Mouse (Mus musculus) mesoderm, embryonic 11.5 days (tissue): ENCODE data around the gene Btg2.

ENCODE experiments used
- DNase-seq: peaks from one replicate; pipeline ENCODE4 v3.0.0-alpha.2; 2012; ENCODE audit warnings: low read depth, low spot score

Btg2 gene

DNA sequence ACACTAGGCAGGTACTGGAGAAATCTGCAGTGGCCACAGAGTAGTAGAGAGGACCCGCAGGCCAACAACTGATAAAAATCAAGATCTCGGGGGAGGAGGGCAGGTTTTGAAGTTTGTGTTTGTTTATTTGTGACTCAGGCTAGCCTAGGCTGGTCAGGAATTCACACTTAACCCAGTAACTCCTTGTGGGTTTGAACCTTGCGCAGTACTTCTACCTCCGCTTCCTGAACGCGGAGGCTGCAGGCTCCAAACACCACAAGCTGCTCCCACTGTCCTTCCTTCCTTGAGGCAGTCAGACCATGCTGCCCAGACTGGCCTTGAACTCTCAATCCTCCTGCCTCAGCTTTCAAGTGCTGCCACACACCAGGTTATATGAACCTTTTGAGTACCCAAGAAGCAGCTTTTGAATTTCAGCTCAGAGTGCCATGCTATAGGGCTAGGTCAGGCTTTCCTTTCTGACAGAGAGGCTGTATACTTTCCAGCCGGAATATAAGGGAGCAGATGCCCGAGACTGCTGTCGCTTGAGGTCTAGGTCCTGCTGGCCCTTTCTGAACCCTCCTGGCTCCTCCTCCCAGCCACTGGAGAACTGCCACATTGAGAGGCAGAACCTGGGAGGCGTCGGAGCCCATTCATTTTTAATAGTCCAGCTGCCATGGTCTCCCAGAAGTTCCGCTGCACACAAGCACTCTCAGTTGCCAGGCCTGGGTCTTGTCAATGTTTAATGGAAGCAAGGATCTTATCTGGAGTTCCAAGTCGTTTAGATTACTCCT is 19.2 kb upstream of the Btg2 start:
- no peak for DNase-seq

DNA sequence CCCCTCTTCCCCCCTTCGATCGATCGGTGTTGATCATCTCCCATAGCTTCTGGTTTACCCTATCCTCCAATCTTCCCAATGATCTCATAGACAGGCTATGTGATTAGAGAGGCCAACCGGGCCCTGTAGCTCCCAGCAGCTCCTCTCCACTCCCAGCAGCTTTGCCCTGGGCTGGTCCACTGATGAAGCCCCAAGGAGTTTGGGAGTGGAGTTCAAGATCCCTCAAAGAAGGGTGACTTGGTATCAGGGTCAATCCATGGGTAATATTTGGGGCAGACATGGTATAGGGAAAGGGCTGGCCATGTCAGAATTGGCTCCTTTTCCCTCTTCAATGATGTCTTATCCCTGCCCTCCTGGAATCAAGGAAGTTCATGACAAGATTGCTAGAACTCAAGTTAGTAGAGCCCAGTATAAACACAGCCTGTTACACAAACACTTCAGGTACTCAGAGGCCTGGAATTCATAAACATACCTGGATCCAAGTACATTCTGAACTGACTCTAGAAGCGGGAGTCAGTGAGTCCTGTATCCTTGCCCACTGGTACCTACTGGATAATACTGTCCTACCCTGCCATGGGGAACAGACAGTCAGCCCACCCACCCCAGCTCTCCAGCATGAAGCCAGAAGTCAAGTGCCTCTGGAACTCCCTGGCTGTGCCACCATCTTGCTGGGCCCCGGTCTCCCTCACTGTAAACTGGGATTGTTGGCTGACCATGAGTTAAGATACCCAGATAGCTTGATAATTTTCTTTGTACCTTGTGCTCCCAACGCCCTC is 18.3 kb upstream of the Btg2 start:
- DNase-seq: no peak

DNA sequence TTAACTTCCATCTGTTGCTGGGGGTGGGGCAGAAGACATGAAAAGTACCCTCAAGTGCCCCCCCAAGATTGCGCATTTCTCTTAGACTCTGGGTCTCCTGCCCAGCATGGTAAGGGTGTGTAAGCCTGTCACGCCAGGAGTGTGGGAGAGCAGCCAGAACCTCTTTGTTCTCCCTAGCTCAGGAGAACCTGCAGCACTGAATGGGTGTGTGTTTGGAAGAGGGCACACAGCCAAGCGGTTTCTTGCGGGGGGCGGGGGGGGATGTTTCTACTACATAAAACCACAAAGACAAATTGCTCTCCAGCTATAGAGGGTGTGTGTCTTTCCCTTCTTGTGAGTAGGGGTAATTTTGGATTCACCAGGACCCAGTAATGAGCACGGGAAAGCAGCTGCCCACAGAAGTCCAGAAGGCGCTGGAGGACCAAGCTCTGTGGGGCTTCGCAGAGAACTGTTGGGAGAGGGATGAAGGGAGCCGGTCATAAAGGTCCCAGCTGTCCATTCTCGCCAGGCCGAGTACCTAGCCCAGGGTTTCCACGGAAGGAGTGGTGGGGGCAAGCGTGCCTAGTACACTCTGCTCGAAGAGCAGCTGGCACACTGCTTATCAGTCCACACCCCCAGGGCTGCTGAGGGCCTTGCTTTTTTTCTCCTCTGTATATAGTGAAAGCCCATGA is 17.5 kb upstream of the Btg2 start:
- peak; percentile 34 for DNase-seq

DNA sequence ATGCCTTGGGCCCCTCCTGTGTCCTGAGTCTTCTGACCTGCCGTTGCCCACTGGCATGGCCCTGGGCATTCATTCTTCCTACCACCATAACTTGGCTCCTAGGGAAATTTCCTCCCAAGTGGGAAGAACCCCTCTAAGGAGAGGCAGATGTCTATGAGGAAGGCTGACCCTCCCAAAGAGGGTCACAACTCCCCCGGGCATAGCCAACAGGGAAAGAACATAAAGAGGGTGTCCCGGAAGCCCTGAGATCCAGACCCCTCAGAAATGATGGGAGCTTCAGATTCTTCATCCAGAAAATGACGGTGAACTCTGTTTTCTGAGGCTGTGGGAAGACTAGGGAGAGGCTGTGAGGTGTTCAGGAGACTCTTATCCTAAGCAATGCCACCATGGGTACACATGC is 16.8 kb upstream of the Btg2 start:
- DNase-seq: no peak

DNA sequence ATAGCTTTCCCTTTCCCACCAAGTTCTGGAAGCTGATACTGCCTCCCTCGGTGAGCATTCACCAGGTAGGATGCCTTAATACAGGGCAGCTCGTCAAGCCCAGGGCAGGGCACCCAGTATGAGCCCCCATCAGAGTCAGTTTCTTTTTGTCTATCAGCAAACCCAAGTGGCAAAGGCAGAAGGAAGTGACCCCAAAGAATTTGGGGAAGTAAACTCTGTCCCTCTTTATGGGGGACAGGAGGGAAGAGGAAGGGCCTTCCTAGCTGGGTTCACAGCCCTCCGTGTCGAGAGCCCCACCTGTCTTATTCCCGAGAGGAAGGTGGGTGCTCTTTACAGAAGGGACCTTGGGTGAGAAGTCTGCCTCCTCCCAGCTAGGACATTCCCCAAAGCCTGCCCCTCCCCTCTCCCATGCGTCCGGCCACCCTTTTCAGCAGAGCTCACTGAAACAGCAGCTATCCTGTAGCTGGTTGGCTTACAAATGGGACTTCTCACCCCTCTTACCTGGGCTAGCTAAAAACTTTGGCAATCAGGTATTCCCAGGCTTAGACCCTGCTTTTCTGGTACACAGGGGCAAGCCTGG is 16.2 kb upstream of the Btg2 start:
- no peak for DNase-seq

DNA sequence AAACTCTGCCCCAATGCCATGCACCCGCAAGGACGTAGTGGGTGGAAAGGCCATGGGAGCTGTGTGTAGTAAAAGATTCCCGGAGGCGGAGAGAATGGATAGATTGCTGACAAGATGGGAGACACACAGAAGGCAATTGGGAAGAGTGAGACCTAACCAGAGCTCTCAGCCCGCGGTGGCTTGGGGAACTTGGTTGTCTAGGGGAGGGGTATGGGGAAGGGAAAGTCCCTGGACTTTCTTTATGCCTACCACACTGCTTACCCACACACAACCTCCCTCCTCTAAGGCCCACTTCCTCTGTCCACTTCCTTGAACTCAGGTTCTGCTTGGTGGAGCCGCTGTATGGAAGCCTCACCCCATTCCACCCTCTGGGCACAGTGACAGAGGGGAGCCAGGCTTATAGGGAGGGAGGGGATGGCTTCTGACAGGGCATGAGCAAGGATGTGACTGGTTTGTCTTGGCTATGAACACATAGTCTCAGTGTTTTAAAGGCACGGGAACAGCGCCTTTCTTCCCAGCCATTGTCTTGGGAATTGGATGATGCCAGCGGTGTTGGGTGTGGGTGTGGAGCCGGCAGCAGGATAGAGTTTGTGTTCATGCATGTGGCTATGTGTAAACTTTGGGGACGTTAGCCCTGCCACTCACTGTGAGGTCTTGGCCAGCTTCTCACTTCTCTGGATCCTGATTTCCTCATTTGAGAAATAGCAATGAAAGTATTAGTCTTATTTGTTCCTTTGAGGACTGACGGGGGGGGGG is 15.0 kb upstream of the Btg2 start:
- no peak for DNase-seq

DNA sequence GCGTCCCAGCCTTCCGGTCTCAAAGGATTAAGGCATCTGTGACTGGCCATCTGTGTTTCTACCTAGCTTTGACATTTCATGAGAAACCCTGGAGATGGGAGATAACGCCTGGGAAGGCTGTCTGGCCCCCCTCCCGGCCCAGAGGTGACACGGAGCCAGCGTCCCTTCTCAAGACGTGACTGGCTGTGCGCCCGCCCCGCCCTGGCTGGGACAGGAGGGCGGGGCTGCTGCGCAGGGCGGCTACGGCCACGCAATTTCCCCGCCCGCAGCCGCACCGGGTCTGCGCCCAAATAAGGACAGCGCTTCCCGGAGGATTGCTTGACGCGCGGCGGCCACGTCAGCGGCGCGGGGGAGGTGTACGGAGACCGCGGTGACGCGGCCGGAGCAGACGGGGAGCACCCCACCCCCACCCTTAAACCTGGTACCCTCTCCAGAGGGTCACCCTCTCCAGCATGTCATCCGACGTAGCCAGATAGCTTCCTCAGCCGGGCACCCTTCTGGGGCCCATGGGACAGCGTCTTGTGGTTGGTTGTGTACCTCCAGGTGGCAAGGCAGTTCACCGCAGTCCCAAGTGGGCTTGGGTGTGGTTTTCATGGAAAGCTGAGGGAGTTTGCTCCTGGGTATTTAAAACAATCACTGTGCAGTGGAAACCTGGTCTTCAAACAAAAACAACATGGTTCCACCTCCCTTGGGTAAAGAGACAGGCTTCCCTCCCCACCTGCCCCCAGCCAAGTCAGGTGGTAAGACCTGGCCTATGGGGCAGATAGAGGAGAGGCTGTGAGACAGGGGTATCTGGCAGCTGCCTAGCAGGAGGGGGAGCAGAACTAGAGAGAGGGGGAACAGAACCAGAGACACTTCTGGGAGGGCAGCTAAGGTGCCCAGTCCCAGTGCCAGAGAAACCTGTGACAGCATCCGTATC is 14.2 kb upstream of the Btg2 start:
- peak; percentile 91 for DNase-seq

DNA sequence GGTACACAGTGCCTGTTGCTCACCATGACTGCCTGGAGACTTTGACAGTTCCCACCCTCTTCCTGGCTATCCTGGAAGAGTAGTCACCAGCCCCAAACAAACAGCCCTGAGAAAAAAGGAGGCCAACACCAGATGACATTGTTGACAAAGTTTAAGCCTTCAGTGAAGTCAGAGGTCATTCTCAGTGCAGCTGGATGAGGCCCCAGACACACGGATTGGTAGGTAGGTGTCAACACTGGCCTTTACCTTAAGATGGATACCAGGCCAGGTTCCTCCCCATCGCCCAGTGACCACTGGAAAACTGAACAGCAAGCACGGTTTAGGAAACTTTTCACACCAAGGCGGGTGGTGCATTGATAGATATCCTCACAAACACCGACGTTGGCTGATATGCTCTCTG is 13.4 kb upstream of the Btg2 start:
- no peak for DNase-seq

DNA sequence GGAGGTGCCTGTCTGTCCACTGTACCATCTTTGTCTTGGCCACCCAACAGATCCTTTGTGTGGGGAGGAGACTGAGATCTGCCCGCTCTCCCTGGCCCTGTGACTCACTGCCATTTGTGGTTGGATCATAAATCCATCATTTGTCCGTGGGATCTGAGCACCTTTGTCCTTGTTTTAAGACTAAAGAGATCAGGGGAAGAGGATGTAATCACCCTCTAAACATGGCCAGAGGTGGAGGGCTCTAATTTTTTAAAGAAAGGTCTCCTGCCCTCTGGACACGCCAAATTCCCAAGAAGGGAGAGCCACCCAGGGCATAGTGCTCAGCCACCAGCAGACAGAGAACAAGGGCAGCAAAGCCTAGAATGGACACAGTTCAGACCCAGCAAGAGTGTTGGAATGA is 12.9 kb upstream of the Btg2 start:
- no peak for DNase-seq

DNA sequence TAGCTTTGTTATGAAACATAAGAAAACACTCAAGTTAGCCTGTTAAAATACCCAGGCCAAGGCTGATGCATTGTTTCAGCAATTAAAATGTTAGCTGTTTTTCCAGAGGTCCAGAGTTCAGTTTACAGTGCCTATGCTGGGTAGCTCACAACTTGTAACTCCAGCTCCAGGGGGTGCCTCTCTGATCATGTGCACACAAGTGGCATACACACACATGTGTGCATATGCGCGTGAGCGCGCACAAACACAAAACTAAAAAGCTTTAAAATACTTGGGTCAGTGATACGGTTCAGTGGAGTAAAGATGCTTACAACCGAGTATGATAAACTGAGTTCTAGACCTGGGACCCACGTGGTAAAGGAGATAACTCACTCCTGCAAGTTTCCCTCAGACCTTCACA is 10.2 kb upstream of the Btg2 start:
- DNase-seq: no peak

DNA sequence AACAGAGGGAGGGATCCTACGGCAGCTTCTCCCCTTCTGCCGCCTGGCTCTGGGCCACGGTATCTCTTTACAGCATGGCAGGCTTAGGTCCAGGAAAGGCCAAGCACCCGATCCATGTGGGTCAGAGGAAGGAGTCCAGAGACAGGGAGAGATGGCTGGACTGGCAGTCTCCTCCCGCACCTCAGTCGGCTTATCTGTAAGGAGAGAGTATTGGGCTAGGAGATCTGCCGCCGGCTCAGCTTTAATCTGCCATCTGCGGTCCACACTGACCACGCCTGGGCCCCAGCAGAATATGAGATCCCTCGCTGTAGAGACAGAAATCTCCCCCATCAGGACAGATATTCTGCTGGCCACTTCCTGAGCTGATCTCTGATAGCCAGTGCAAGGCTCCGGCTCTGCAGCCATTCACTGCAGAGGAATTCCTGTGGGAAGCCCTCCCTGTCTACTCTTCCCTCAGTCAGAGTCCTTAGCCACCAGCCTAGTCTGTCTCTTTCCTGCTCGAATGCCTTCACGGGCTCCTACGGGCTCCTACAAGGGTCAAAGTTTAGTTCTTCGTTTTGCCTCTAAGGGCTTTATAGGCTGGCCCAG is 8.0 kb upstream of the Btg2 start:
- DNase-seq: no peak

DNA sequence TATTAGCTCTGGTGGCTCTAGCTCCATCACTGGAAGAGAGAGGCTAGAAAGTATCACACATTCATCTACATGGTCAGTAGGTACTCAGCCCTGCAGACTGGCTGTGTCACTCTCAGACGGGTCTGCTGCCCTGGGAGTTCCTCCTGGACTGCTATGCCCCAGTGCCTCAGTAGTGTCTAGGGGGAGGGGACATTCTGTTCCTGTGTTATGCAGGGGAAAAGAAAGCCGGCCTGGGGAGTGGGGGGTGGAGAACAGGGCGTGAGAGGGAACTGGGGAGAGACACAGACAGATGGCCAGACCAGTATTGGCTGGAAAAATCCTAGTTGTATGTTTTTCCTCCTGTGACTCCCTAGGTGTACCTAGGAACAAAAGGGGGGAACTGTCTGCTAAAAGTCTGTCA is 7.1 kb upstream of the Btg2 start:
- no peak for DNase-seq

DNA sequence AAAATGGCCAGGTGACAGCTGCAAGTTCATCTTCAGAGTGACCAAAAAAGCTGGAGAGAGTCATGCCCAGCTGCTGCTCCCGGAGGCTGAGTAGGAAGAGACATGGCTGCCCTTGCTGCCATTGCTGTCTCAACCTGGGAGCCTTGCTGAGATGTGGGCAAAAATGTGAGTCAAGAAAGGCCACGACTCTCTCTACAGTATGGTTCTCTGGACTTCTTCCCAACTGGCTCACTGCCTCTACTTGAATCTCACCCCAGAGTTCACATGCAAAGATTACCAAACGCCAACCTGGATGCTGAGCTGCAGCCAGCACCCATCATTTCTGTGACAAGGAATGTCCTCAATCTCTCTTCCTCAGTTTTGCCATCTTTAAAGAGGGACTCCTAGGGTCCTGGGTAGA is 5.2 kb upstream of the Btg2 start:
- no peak for DNase-seq

DNA sequence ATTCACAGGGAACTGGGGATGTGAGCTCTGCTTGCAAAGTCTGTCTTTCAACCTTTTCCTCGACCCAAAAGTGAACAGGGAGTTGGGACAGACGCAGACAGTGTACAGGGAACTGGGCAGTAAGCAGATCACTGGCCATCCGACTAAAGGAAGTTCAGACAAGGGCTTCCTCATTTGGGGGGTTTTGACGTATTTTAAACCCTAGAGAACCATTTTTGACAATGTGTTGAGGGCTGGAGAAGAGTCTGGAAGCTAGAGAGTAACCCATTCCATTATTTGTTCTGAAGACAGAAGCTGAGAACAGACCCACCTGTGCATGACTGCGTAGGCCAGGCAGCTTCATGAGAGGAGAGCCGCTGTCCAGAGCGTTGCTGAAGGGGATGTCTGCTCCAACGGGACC is 4.8 kb upstream of the Btg2 start:
- DNase-seq: no peak

DNA sequence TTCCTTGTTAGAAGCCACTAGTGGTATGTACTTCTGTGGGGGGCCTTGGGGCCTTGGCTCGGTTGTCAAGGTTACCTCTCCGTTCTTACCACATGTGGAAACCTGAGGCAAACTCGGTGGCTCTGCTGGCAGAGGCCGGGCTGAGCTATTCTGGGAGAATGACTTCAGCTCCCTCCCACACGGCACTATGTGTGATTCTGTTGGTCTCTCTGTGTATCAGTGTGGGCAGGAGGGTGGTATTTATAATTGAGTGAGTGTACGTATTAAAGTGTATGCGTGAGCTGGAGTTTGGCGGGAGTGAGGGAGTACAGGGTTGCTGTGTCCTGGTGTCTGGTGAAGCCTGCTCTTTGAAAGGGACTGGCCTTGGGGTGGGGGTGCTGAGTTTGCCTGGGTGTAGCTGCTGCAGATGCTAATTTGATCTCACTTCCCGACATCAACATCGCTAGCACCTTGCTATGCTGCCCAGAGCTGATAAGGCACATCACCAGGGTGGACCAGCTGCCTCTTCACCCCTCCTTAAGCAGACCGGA is 4.1 kb upstream of the Btg2 start:
- DNase-seq: no peak

DNA sequence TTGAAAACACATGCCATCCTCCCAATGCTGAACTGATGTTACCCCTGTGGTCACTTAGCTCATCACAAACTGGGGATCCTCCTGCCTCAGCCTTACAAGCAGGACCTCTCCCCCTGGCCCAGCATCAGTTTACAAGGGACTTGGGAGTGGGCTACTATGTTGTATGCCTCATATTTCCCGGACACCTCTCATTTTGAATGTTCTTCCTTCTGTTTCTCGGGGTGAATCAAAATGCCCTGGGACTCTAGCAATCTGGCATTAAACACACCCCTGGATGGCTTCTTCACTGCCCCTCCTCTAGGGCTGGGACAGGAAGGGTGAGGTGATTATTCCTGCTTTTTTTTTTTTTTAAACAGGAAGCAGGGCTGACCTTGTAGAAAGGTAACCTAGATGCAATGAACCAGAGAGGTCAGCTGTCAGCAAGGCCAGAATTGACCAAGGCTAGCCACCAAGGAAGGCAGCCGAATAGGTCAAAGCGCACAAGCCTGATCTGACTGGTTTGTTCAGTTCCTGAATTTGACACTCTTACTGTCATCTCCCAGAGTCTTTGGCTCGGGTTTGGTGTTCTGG is 2.0 kb upstream of the Btg2 start:
- no peak for DNase-seq

DNA sequence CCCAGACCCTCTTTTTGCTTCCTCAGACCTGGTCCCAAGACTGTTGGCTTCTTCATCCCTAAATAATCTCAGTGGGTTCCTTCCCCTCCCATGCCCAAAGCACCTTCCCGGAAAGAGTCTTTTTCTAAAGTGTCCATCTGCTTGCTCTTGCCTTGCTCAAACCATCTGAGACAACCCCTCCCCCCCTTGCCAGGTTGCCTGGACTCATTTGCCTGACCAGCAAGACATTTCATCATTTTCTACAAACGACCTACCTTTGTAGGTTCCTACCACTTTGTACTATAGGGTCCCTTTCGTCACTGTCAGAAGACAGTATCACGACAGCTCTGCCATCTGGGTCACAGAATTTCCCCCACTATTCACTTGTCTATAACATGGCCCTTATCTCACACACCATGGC is 1.5 kb upstream of the Btg2 start:
- DNase-seq: no peak

DNA sequence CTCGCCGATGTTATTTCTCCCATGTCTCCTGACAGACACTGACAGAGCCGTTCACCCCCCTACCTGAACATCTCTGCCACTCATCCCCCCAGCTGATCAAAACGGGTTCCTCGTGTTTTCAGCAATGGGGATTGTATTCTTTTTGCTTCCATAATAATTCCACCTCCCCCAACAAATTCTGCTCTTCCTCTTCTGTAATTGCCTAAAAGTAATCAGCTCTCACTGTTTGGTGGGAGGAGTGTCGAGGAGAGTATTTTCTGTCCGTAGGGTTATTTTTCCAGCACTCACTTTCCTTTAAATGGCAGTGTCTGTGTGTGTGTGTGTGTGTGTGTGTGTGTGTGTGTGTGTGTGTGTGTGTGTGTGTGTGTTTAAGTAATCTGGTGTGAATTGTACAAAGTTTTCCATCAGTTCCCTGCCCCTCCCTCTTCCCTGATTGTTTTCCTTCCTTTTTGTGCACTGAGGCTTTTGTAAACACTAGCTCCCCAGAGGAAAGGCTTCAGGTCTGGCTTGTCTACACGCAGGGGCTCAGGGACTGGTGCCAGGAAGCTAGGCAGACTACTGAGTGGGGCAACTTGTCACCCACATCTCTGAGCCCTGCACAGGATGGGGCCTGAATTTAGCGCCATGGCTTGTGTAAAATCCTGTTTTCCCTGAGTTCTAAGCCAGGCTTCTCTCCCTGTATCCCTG is 700 bp upstream of the Btg2 start:
- no peak for DNase-seq
